In the genomic region with DNA sequence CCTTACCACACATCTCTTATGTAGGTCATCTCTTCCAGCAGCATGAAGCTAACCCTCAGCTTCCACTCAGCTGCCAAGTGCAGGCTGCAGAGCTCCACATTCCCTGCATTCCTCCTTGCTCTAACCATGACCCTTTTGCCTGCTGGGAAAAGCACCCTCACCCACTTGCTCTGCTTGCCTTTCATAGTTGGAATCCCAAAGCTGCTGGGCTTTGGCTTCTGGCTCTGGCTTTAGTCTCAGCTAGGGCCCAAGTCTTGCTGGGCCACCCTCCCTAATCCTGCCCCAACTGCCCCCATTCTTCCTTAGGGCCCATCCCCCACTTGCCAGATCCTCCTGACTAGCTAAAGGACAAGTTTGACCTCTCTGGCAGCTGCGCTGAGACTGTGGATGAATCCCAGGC, we compare ENCODE assay signal across 8 mouse cellular contexts. TPM values are rescaled to one million over a fixed set of nuclear protein-coding genes. Genes with fewer than 3 reads are reported as not detected.
DNase-seq lines count a peak whose midpoint lies in the region; ATAC-seq lines count a peak whose summit lies in the region.

No protein-coding gene starts in this region.

- H3K4me2 ChIP-seq in limb, embryonic 12.5 days = no peak overlapping the region
- H3K4me2 ChIP-seq in forebrain, embryonic 14.5 days (ENCODE audit: low read length) = no peak overlapping the region

- peak; percentile 19 for DNase-seq in ovary, postnatal 36 days (ENCODE audit: low spot score)
- no peak for DNase-seq in ovary, adult 18-20 months (ENCODE audit: low spot score)
- peak; percentile 83 for DNase-seq in heart, embryonic 10.5 days (ENCODE audit: low spot score)
- no peak for DNase-seq in thymus, postnatal 0 days (ENCODE audit: low spot score)
- no peak for DNase-seq in cerebellum, postnatal 14 days
- DNase-seq in forebrain, embryonic 14.5 days (ENCODE audit: low spot score) = no peak
- no peak for DNase-seq in urinary bladder, postnatal 4 days (ENCODE audit: low spot score in 2 of 2)

- 0 out of 2 replicates have a peak, but pooled peaks have one; percentile 23 for ATAC-seq in limb, embryonic 12.5 days (ENCODE audit: insufficient number of reproducible peaks, insufficient read depth, low FRiP score, low TSS enrichment, low read depth)
- ATAC-seq in forebrain, embryonic 14.5 days = no peak

- no peaks in the 10 kb centered on the region for H3K9me3 ChIP-seq in heart, embryonic 10.5 days
- no peaks in the 10 kb centered on the region for H3K9me3 ChIP-seq in limb, embryonic 12.5 days
- H3K9me3 ChIP-seq in forebrain, embryonic 14.5 days (replicated peaks; ENCODE audit: control insufficient read depth, low read length) = no peaks in the 10 kb centered on the region

- H3K27ac ChIP-seq in heart, embryonic 10.5 days = peak overlapping the region; percentile 91
- H3K27ac ChIP-seq in limb, embryonic 12.5 days = peak overlapping the region; percentile 41
- no peak overlapping the region for H3K27ac ChIP-seq in forebrain, embryonic 14.5 days (ENCODE audit: low read depth, low read length)

- no peak overlapping the region for H3K4me3 ChIP-seq in heart, embryonic 10.5 days
- H3K4me3 ChIP-seq in limb, embryonic 12.5 days (replicated peaks) = no peak overlapping the region
- H3K4me3 ChIP-seq in forebrain, embryonic 14.5 days (ENCODE audit: low read depth, low read length) = no peak overlapping the region

- 23% methylated on average over 1 of the region's 1 CpGs for WGBS in heart, embryonic 10.5 days
- 25% methylated on average over 1 of the region's 1 CpGs for WGBS in limb, embryonic 12.5 days
- 46% methylated on average over 1 of the region's 1 CpGs for WGBS in forebrain, embryonic 14.5 days

- H3K27me3 ChIP-seq in heart, embryonic 10.5 days (ENCODE audit: insufficient read depth, poor library complexity, severe bottlenecking) = no peaks in the 10 kb centered on the region
- peaks cover 3% of the 10 kb centered on the region; the same call in 1 of the 2 replicates for H3K27me3 ChIP-seq in limb, embryonic 12.5 days
- H3K27me3 ChIP-seq in forebrain, embryonic 14.5 days (replicated peaks; ENCODE audit: control insufficient read depth, insufficient read depth, low read length) = no peaks in the 10 kb centered on the region

- H3K36me3 ChIP-seq in heart, embryonic 10.5 days = no peaks in the 10 kb centered on the region
- H3K36me3 ChIP-seq in limb, embryonic 12.5 days = no peaks in the 10 kb centered on the region
- H3K36me3 ChIP-seq in forebrain, embryonic 14.5 days (ENCODE audit: control insufficient read depth, insufficient read depth, low read length) = no peaks in the 10 kb centered on the region

- H3K4me1 ChIP-seq in heart, embryonic 10.5 days = peaks cover 53% of the 10 kb centered on the region
- peaks cover 42% of the 10 kb centered on the region for H3K4me1 ChIP-seq in limb, embryonic 12.5 days (replicated peaks)
- H3K4me1 ChIP-seq in forebrain, embryonic 14.5 days (ENCODE audit: control insufficient read depth, insufficient read depth, low read length) = no peaks in the 10 kb centered on the region

- no peak overlapping the region for H3K9ac ChIP-seq in limb, embryonic 12.5 days (replicated peaks)
- no peak overlapping the region for H3K9ac ChIP-seq in forebrain, embryonic 14.5 days (ENCODE audit: low read length)

RNA-seq across cellular contexts. Expression of a gene that starts 24.3 kb away (rescaled TPM):
- 0.34 and 0.46 TPM in 2 replicates for polyA plus RNA-seq in heart, embryonic 10.5 days (2016; fragmentation: Nextera tagmentation; extraction: Ambion mirVana)
- 1.9 and 2.6 TPM in 2 replicates for polyA plus RNA-seq in limb, embryonic 12.5 days (2016; fragmentation: Nextera tagmentation; extraction: Ambion mirVana)
- 0.08 and 0.12 TPM in 2 replicates for polyA plus RNA-seq in thymus, postnatal 0 days (2015; fragmentation: Nextera tagmentation; extraction: Ambion mirVana)
- 0.09 TPM in 2 replicates for polyA plus RNA-seq in forebrain, embryonic 14.5 days (2014; fragmentation: Nextera tagmentation; extraction: Ambion mirVana)

Comparison
In these comparisons a context has a peak if more than half of its experiments do, and no peak if none do; other contexts are left out.
1. DNase-seq: peak in ovary, postnatal 36 days (single experiment) and heart, embryonic 10.5 days (single experiment); none in ovary, adult 18-20 months (single experiment), thymus, postnatal 0 days (single experiment), cerebellum, postnatal 14 days (0 of 2), forebrain, embryonic 14.5 days (single experiment) and urinary bladder, postnatal 4 days (0 of 2).